Mouse (Mus musculus): Measurements from ENCODE around the gene Insrr. TPM values are rescaled to one million over a fixed set of nuclear protein-coding genes. Genes with fewer than 3 reads are reported as not detected.

Insrr gene
- polyA plus RNA-seq, 1 experiment from 2014 or later: 0.97 TPM

- Histone ChIP-seq H3K27ac (replicated peaks; ENCODE audit: low read depth, low read length) (no peak overlapping the region), H3K36me3 (ENCODE audit: control insufficient read depth, insufficient read depth, low read length) (no peaks in the 10 kb centered on the region), H3K4me3 (replicated peaks; ENCODE audit: low read depth, low read length) (no peak overlapping the region), H3K4me2 (ENCODE audit: low read length) (no peak overlapping the region), H3K27me3 (ENCODE audit: control insufficient read depth, insufficient read depth, low read length) (0 out of 2 replicates have a peak, but pooled peaks cover under 1% of the 10 kb centered on the region), H3K9me3 (ENCODE audit: control insufficient read depth, low read length) (no peaks in the 10 kb centered on the region), H3K4me1 (ENCODE audit: control insufficient read depth, insufficient read depth, low read length) (no peaks in the 10 kb centered on the region), H3K9ac (replicated peaks; ENCODE audit: low read length) (no peak overlapping the region)
- ATAC-seq (ENCODE audit: low FRiP score, low TSS enrichment): no peak
- WGBS: 81% methylated on average over 20 of the region's 20 CpGs
- no peak for DNase-seq
Observed at GRCm38 (mm10) chr3:87761408-87762375, 35.1 kb upstream of the Insrr start.

GRCm38 (mm10) chr3:87763202-87763601 lies 33.5 kb upstream of the Insrr start:
- 55% methylated on average over 4 of the region's 4 CpGs for WGBS
- Histone ChIP-seq H3K9me3 (ENCODE audit: control insufficient read depth, low read length) (no peaks in the 10 kb centered on the region), H3K36me3 (ENCODE audit: control insufficient read depth, insufficient read depth, low read length) (no peaks in the 10 kb centered on the region), H3K27me3 (ENCODE audit: control insufficient read depth, insufficient read depth, low read length) (peaks cover 6% of the 10 kb centered on the region; the same call in 1 of the 2 replicates), H3K4me3 (replicated peaks; ENCODE audit: low read depth, low read length) (no peak overlapping the region), H3K9ac (replicated peaks; ENCODE audit: low read length) (no peak overlapping the region), H3K27ac (replicated peaks; ENCODE audit: low read depth, low read length) (0 out of 2 replicates have a peak overlapping the region, but pooled peaks have one; percentile 17), H3K4me2 (ENCODE audit: low read length) (no peak overlapping the region), H3K4me1 (ENCODE audit: control insufficient read depth, insufficient read depth, low read length) (no peaks in the 10 kb centered on the region)
- DNase-seq (no peak), ATAC-seq (ENCODE audit: low FRiP score, low TSS enrichment) (no peak)

- Histone ChIP-seq H3K4me1 (ENCODE audit: control insufficient read depth, insufficient read depth, low read length) (no peaks in the 10 kb centered on the region), H3K9me3 (ENCODE audit: control insufficient read depth, low read length) (no peaks in the 10 kb centered on the region), H3K4me3 (replicated peaks; ENCODE audit: low read depth, low read length) (no peak overlapping the region), H3K4me2 (ENCODE audit: low read length) (peak overlapping the region; percentile 10; the same call in 1 of the 2 replicates), H3K27ac (replicated peaks; ENCODE audit: low read depth, low read length) (0 out of 2 replicates have a peak overlapping the region, but pooled peaks have one; percentile 17), H3K36me3 (ENCODE audit: control insufficient read depth, insufficient read depth, low read length) (no peaks in the 10 kb centered on the region), H3K9ac (replicated peaks; ENCODE audit: low read length) (no peak overlapping the region), H3K27me3 (ENCODE audit: control insufficient read depth, insufficient read depth, low read length) (peaks cover 10% of the 10 kb centered on the region; the same call in 1 of the 2 replicates)
- peak; percentile 62 for DNase-seq
- WGBS: 24% methylated on average over 15 of the region's 15 CpGs
- no peak for ATAC-seq (ENCODE audit: low FRiP score, low TSS enrichment)
Observed at GRCm38 (mm10) chr3:87763683-87764289, 33.0 kb upstream of the Insrr start.

- WGBS: 45% methylated on average over 10 of the region's 10 CpGs
- Histone ChIP-seq H3K9ac (replicated peaks; ENCODE audit: low read length) (no peak overlapping the region), H3K9me3 (ENCODE audit: control insufficient read depth, low read length) (no peaks in the 10 kb centered on the region), H3K4me2 (ENCODE audit: low read length) (no peak overlapping the region), H3K4me1 (ENCODE audit: control insufficient read depth, insufficient read depth, low read length) (no peaks in the 10 kb centered on the region), H3K4me3 (replicated peaks; ENCODE audit: low read depth, low read length) (no peak overlapping the region), H3K36me3 (ENCODE audit: control insufficient read depth, insufficient read depth, low read length) (no peaks in the 10 kb centered on the region), H3K27ac (replicated peaks; ENCODE audit: low read depth, low read length) (no peak overlapping the region), H3K27me3 (ENCODE audit: control insufficient read depth, insufficient read depth, low read length) (peaks cover 13% of the 10 kb centered on the region)
- DNase-seq: no peak
- no peak for ATAC-seq (ENCODE audit: low FRiP score, low TSS enrichment)
Observed at GRCm38 (mm10) chr3:87764506-87764905, 32.2 kb upstream of the Insrr start.

GRCm38 (mm10) chr3:87765091-87765490 lies 31.7 kb upstream of the Insrr start:
- no peaks in the 10 kb centered on the region for H3K9me3 ChIP-seq (ENCODE audit: control insufficient read depth, low read length)
- ATAC-seq (ENCODE audit: low FRiP score, low TSS enrichment): no peak
- 21% methylated on average over 10 of the region's 10 CpGs for WGBS
- peaks cover 17% of the 10 kb centered on the region for H3K27me3 ChIP-seq (ENCODE audit: control insufficient read depth, insufficient read depth, low read length)
- H3K4me3 ChIP-seq (replicated peaks; ENCODE audit: low read depth, low read length): no peak overlapping the region
- H3K36me3 ChIP-seq (ENCODE audit: control insufficient read depth, insufficient read depth, low read length): no peaks in the 10 kb centered on the region
- 0 out of 2 replicates have a peak overlapping the region, but pooled peaks have one; percentile 26 for H3K27ac ChIP-seq (replicated peaks; ENCODE audit: low read depth, low read length)
- no peak overlapping the region for H3K9ac ChIP-seq (replicated peaks; ENCODE audit: low read length)
- no peak overlapping the region for H3K4me2 ChIP-seq (ENCODE audit: low read length)
- DNase-seq: no peak
- H3K4me1 ChIP-seq (ENCODE audit: control insufficient read depth, insufficient read depth, low read length): no peaks in the 10 kb centered on the region

GRCm38 (mm10) chr3:87765631-87766283 lies 31.0 kb upstream of the Insrr start:
- WGBS: 76% methylated on average over 5 of the region's 5 CpGs
- no peaks in the 10 kb centered on the region for H3K36me3 ChIP-seq (ENCODE audit: control insufficient read depth, insufficient read depth, low read length)
- no peak overlapping the region for H3K4me2 ChIP-seq (ENCODE audit: low read length)
- H3K4me3 ChIP-seq (replicated peaks; ENCODE audit: low read depth, low read length): no peak overlapping the region
- no peak overlapping the region for H3K27ac ChIP-seq (replicated peaks; ENCODE audit: low read depth, low read length)
- H3K27me3 ChIP-seq (ENCODE audit: control insufficient read depth, insufficient read depth, low read length): peaks cover 17% of the 10 kb centered on the region
- no peak overlapping the region for H3K9ac ChIP-seq (replicated peaks; ENCODE audit: low read length)
- no peaks in the 10 kb centered on the region for H3K9me3 ChIP-seq (ENCODE audit: control insufficient read depth, low read length)
- ATAC-seq (ENCODE audit: low FRiP score, low TSS enrichment) (no peak), DNase-seq (no peak)
- no peaks in the 10 kb centered on the region for H3K4me1 ChIP-seq (ENCODE audit: control insufficient read depth, insufficient read depth, low read length)

- H3K9me3 ChIP-seq (ENCODE audit: control insufficient read depth, low read length): no peaks in the 10 kb centered on the region
- H3K4me1 ChIP-seq (ENCODE audit: control insufficient read depth, insufficient read depth, low read length): no peaks in the 10 kb centered on the region
- no peak overlapping the region for H3K4me3 ChIP-seq (replicated peaks; ENCODE audit: low read depth, low read length)
- peaks cover 17% of the 10 kb centered on the region for H3K27me3 ChIP-seq (ENCODE audit: control insufficient read depth, insufficient read depth, low read length)
- no peak overlapping the region for H3K27ac ChIP-seq (replicated peaks; ENCODE audit: low read depth, low read length)
- no peak overlapping the region for H3K4me2 ChIP-seq (ENCODE audit: low read length)
- 87% methylated on average over 3 of the region's 3 CpGs for WGBS
- DNase-seq (no peak), ATAC-seq (ENCODE audit: low FRiP score, low TSS enrichment) (no peak)
- no peak overlapping the region for H3K9ac ChIP-seq (replicated peaks; ENCODE audit: low read length)
- H3K36me3 ChIP-seq (ENCODE audit: control insufficient read depth, insufficient read depth, low read length): no peaks in the 10 kb centered on the region
Observed at GRCm38 (mm10) chr3:87766284-87766667, 30.5 kb upstream of the Insrr start.

GRCm38 (mm10) chr3:87767764-87768163 lies 29.0 kb upstream of the Insrr start:
- 61% methylated on average over 8 of the region's 8 CpGs for WGBS
- ATAC-seq (ENCODE audit: low FRiP score, low TSS enrichment): no peak
- H3K9ac ChIP-seq (replicated peaks; ENCODE audit: low read length): no peak overlapping the region
- no peak overlapping the region for H3K4me3 ChIP-seq (replicated peaks; ENCODE audit: low read depth, low read length)
- 0 out of 2 replicates have a peak overlapping the region, but pooled peaks have one; percentile 1 for H3K4me2 ChIP-seq (ENCODE audit: low read length)
- no peaks in the 10 kb centered on the region for H3K36me3 ChIP-seq (ENCODE audit: control insufficient read depth, insufficient read depth, low read length)
- H3K9me3 ChIP-seq (ENCODE audit: control insufficient read depth, low read length): no peaks in the 10 kb centered on the region
- no peak overlapping the region for H3K27ac ChIP-seq (replicated peaks; ENCODE audit: low read depth, low read length)
- DNase-seq: no peak
- H3K27me3 ChIP-seq (ENCODE audit: control insufficient read depth, insufficient read depth, low read length): peaks cover 17% of the 10 kb centered on the region
- no peaks in the 10 kb centered on the region for H3K4me1 ChIP-seq (ENCODE audit: control insufficient read depth, insufficient read depth, low read length)
